Mouse (Mus musculus): ENCODE measurements around the gene Cfi. TPM values are rescaled to one million over a fixed set of nuclear protein-coding genes. Genes with fewer than 3 reads are reported as not detected.

Gene Cfi
- polyA plus RNA-seq, 1 experiment from 2014 or later = 219 TPM

Other genes with a start within 250 kb of the Cfi start
- gene Egf, start 80.6 kb upstream of the Cfi start, polyA plus RNA-seq (2015; fragmentation: Nextera tagmentation; extraction: Ambion mirVana) = 0.33 and 0.47 TPM in 2 replicates
- gene Lrit3, start 31.9 kb upstream of the Cfi start, polyA plus RNA-seq (2015; fragmentation: Nextera tagmentation; extraction: Ambion mirVana) = not detected in 2 replicates
- gene Rrh, start 13.3 kb upstream of the Cfi start, polyA plus RNA-seq (2015; fragmentation: Nextera tagmentation; extraction: Ambion mirVana) = not detected in 2 replicates
- 39.9 and 40.0 TPM in 2 replicates for gene Gar1, start 4.5 kb upstream of the Cfi start, polyA plus RNA-seq (2015; fragmentation: Nextera tagmentation; extraction: Ambion mirVana)
- gene Pla2g12a, start 42.7 kb downstream of the Cfi start, polyA plus RNA-seq (2015; fragmentation: Nextera tagmentation; extraction: Ambion mirVana) = 71.4 and 77.9 TPM in 2 replicates
- 27.3 and 30.6 TPM in 2 replicates for gene Casp6, start 65.5 kb downstream of the Cfi start, polyA plus RNA-seq (2015; fragmentation: Nextera tagmentation; extraction: Ambion mirVana)
- gene Mcub, start 134.3 kb downstream of the Cfi start, polyA plus RNA-seq (2015; fragmentation: Nextera tagmentation; extraction: Ambion mirVana) = 14.6 and 16.0 TPM in 2 replicates
- gene Sec24b, start 225.7 kb downstream of the Cfi start, polyA plus RNA-seq (2015; fragmentation: Nextera tagmentation; extraction: Ambion mirVana) = 7.7 and 9.6 TPM in 2 replicates

All from liver, embryonic 15.5 days (tissue).